Mouse (Mus musculus): ENCODE measurements around the gene Tanc2.

DNA sequence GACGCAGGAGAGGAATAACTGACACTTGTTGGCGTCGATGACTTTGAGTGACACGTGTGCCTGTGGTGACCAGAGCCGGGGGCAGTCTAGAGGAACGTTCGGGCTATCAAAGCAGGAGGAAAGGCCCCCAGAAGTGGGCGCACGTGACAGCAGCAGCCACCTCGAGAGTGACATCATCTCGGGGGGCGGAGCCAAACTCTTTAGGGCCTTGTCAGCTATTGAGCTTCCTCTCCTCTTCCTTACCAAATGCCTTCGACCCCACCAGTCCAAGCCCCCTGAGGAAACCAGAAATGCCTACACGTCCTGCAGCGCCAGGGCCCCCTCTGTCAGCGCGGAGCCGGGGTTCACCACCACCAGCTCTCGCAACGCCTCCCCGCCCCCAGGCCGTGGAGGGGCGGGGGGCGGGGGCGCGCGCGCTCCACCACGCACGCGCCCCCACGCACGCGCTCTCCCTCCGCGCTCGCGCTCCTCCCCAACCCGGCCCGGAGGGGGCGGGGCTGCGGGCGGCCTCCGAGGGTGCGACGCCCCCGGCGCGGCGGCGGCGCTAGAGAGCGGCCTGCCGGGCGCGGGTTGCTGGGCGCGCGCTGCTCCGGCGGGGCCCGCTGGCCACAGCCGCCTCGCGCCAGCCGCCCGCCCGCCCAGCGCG is 432 bp upstream of the Tanc2 start:
- no peak for TF ChIP-seq CTCF (IDR thresholded peaks at IDR 0.05; ENCODE audit: low read depth)
- TF ChIP-seq EP300 (IDR thresholded peaks at IDR 0.05; ENCODE audit: low read depth), result no peak

Measured in liver, embryonic 14.5 days (tissue).